In genomic region chr14:121825521-121826445, GRCm38 (mm10) we compare ENCODE assay signal across 8 mouse cellular contexts. TPM values are rescaled to one million over a fixed set of nuclear protein-coding genes. Genes with fewer than 3 reads are reported as not detected.
DNase-seq lines count a peak whose midpoint lies in the region; ATAC-seq lines count a peak whose summit lies in the region.

No protein-coding gene starts in this region.

- no peak for ATAC-seq in heart, embryonic 11.5 days (replicated peaks; ENCODE audit: insufficient number of reproducible peaks, low FRiP score, low TSS enrichment)
- 0 out of 2 replicates have a peak, but pooled peaks have one; percentile 9 for ATAC-seq in embryonic facial prominence, embryonic 14.5 days (ENCODE audit: low read depth)
- no peak for ATAC-seq in limb, embryonic 15.5 days (ENCODE audit: insufficient number of reproducible peaks, low FRiP score, low TSS enrichment, low read depth)

- H3K9ac ChIP-seq in heart, embryonic 11.5 days (ENCODE audit: low read depth, low read length), result no peak overlapping the region
- H3K9ac ChIP-seq in embryonic facial prominence, embryonic 14.5 days (ENCODE audit: low read depth, low read length), result no peak overlapping the region
- no peak overlapping the region for H3K9ac ChIP-seq in limb, embryonic 15.5 days

- no peaks in the 10 kb centered on the region for H3K36me3 ChIP-seq in heart, embryonic 11.5 days (ENCODE audit: control insufficient read depth, insufficient read depth, low read length)
- no peaks in the 10 kb centered on the region for H3K36me3 ChIP-seq in embryonic facial prominence, embryonic 14.5 days (ENCODE audit: control insufficient read depth, insufficient read depth, low read length)
- no peaks in the 10 kb centered on the region for H3K36me3 ChIP-seq in limb, embryonic 15.5 days

- no peak overlapping the region for H3K4me2 ChIP-seq in heart, embryonic 11.5 days
- no peak overlapping the region for H3K4me2 ChIP-seq in embryonic facial prominence, embryonic 14.5 days (ENCODE audit: low read depth, low read length)
- H3K4me2 ChIP-seq in limb, embryonic 15.5 days, result no peak overlapping the region

- no peak overlapping the region for H3K4me3 ChIP-seq in heart, embryonic 11.5 days (ENCODE audit: low read depth, low read length)
- no peak overlapping the region for H3K4me3 ChIP-seq in embryonic facial prominence, embryonic 14.5 days (ENCODE audit: low read depth, low read length)
- H3K4me3 ChIP-seq in limb, embryonic 15.5 days, result no peak overlapping the region

- H3K9me3 ChIP-seq in heart, embryonic 11.5 days (replicated peaks; ENCODE audit: control insufficient read depth, low read length), result no peaks in the 10 kb centered on the region
- peaks cover 10% of the 10 kb centered on the region; the same call in 1 of the 2 replicates for H3K9me3 ChIP-seq in embryonic facial prominence, embryonic 14.5 days (ENCODE audit: control insufficient read depth, low read length)
- no peaks in the 10 kb centered on the region for H3K9me3 ChIP-seq in limb, embryonic 15.5 days

- no peak overlapping the region for H3K27ac ChIP-seq in heart, embryonic 11.5 days (ENCODE audit: low read depth, low read length)
- no peak overlapping the region for H3K27ac ChIP-seq in embryonic facial prominence, embryonic 14.5 days (replicated peaks; ENCODE audit: low read depth, low read length)
- peak overlapping the region; percentile 72 for H3K27ac ChIP-seq in limb, embryonic 15.5 days

- H3K27me3 ChIP-seq in heart, embryonic 11.5 days (ENCODE audit: control insufficient read depth, insufficient read depth, low read length), result no peaks in the 10 kb centered on the region
- no peaks in the 10 kb centered on the region for H3K27me3 ChIP-seq in embryonic facial prominence, embryonic 14.5 days (replicated peaks; ENCODE audit: control insufficient read depth, insufficient read depth, low read length)
- no peaks in the 10 kb centered on the region for H3K27me3 ChIP-seq in limb, embryonic 15.5 days

- 62% methylated on average over 10 of the region's 10 CpGs for WGBS in heart, embryonic 11.5 days (ENCODE audit: insufficient replicate concordance)
- WGBS in embryonic facial prominence, embryonic 14.5 days, result 61% methylated on average over 10 of the region's 10 CpGs
- 48% methylated on average over 10 of the region's 10 CpGs for WGBS in limb, embryonic 15.5 days

- no peaks in the 10 kb centered on the region for H3K4me1 ChIP-seq in heart, embryonic 11.5 days (ENCODE audit: control insufficient read depth, insufficient read depth, low read length)
- H3K4me1 ChIP-seq in embryonic facial prominence, embryonic 14.5 days (ENCODE audit: control insufficient read depth, insufficient read depth, low read length), result no peaks in the 10 kb centered on the region; the same call in 1 of the 2 replicates
- H3K4me1 ChIP-seq in limb, embryonic 15.5 days, result peaks cover 20% of the 10 kb centered on the region

- peak; percentile 53 for DNase-seq in heart, adult 8-10 months (ENCODE audit: low spot score)
- peak; percentile 70 for DNase-seq in MN1 (ENCODE audit: low spot score)
- DNase-seq in embryonic facial prominence, embryonic 14.5 days (ENCODE audit: low spot score), result peak; percentile 26
- no peak for DNase-seq in thymus, postnatal 25 days
- no peak for DNase-seq in adrenal gland, postnatal 10 days
- DNase-seq in adrenal gland, adult 8-10 months, result no peak

RNA-seq across cellular contexts. Expression of gene Dock9, which starts 28.1 kb away (rescaled TPM):
- 10 to 100 TPM; 23.6 to 29.0 (median 26.3) TPM for total RNA-seq in heart, adult 8-10 months (2022)
- polyA plus RNA-seq in heart, embryonic 11.5 days (2014; fragmentation: Nextera tagmentation; extraction: Ambion mirVana), result 6.7 and 7.0 TPM in 2 replicates
- 13.1 and 14.0 TPM in 2 replicates for polyA plus RNA-seq in embryonic facial prominence, embryonic 14.5 days (2014; fragmentation: Nextera tagmentation; extraction: Ambion mirVana)
- 10.2 and 11.0 TPM in 2 replicates for polyA plus RNA-seq in limb, embryonic 15.5 days (2015; fragmentation: Nextera tagmentation; extraction: Ambion mirVana)
- 10 to 100 TPM; 32.3 to 40.2 TPM for total RNA-seq in adrenal gland, postnatal 10 days (2021)
- total RNA-seq in adrenal gland, adult 8-10 months (2022), result 10 to 100 TPM; 26.1 to 41.7 (median 33.0) TPM

RNA-seq across cellular contexts. Expression of gene Ubac2, which starts 52.6 kb away (rescaled TPM):
- 10 to 100 TPM; 30.4 to 31.5 (median 30.8) TPM for total RNA-seq in heart, adult 8-10 months (2022)
- polyA plus RNA-seq in heart, embryonic 11.5 days (2014; fragmentation: Nextera tagmentation; extraction: Ambion mirVana), result 63.4 and 69.5 TPM in 2 replicates
- polyA plus RNA-seq in embryonic facial prominence, embryonic 14.5 days (2014; fragmentation: Nextera tagmentation; extraction: Ambion mirVana), result 60.1 and 65.9 TPM in 2 replicates
- 65.2 and 69.5 TPM in 2 replicates for polyA plus RNA-seq in limb, embryonic 15.5 days (2015; fragmentation: Nextera tagmentation; extraction: Ambion mirVana)
- total RNA-seq in adrenal gland, postnatal 10 days (2021), result 10 to 100 TPM; 34.5 to 35.7 TPM
- total RNA-seq in adrenal gland, adult 8-10 months (2022), result 10 to 100 TPM; 32.8 to 43.5 (median 39.2) TPM

Comparison
In these comparisons a context has a peak if more than half of its experiments do, and no peak if none do; other contexts are left out.
1. DNase-seq: peak in heart, adult 8-10 months (single experiment), MN1 (single experiment) and embryonic facial prominence, embryonic 14.5 days (single experiment); none in thymus, postnatal 25 days (single experiment), adrenal gland, postnatal 10 days (single experiment) and adrenal gland, adult 8-10 months (single experiment).